Mouse (Mus musculus) liver, postnatal 0 days (tissue): Measurements from ENCODE around the gene Ripply3. TPM values are rescaled to one million over a fixed set of nuclear protein-coding genes. Genes with fewer than 3 reads are reported as not detected.

ENCODE experiments used
- ATAC-seq: fragments of 200-750 bp; cut with Nextera tagmentation; 2 replicates; pipeline ENCODE4 v1.8.0; 2017; ENCODE audit warnings: mild to moderate bottlenecking, moderate library complexity
- DNase-seq: peaks from one replicate; pipeline ENCODE4 v3.0.0-alpha.2; 2016
- H3K27ac ChIP-seq: fragments of 300-500 bp; sonication (generic); 2 replicates; pipeline ENCODE4 v1.5.1; 2014; ENCODE audit warnings: antibody characterized with exemption, moderate library complexity, mild to moderate bottlenecking, low read depth
- H3K27me3 ChIP-seq: fragments of 300-500 bp; sonication (generic); 2 replicates; pipeline ENCODE4 v1.6.1; 2014; ENCODE audit warnings: low read length, control low read depth, mixed read lengths; ENCODE audit not compliant: insufficient read depth
- H3K36me3 ChIP-seq: fragments of 300-500 bp; sonication (generic); replicated peaks from 2 replicates; pipeline ENCODE4 v1.6.1; 2014; ENCODE audit warnings: mild to moderate bottlenecking, control low read depth, low read length, moderate library complexity, mixed read lengths; ENCODE audit not compliant: insufficient read depth
- H3K4me1 ChIP-seq: fragments of 300-500 bp; sonication (generic); 2 replicates; pipeline ENCODE4 v1.6.1; 2014; ENCODE audit warnings: antibody characterized with exemption, mild to moderate bottlenecking, control low read depth; ENCODE audit not compliant: insufficient read depth
- H3K4me2 ChIP-seq: fragments of 300-500 bp; sonication (generic); 2 replicates; pipeline ENCODE4 v1.6.1; 2014; ENCODE audit warnings: low read depth, mild to moderate bottlenecking, low read length, moderate library complexity, mixed read lengths
- H3K4me3 ChIP-seq: fragments of 300-500 bp; sonication (generic); 2 replicates; pipeline ENCODE4 v1.5.1; 2014; ENCODE audit warnings: low read depth, low read length
- H3K9ac ChIP-seq: fragments of 300-500 bp; sonication (generic); replicated peaks from 2 replicates; pipeline ENCODE4 v1.6.1; 2014; ENCODE audit warnings: mild to moderate bottlenecking, moderate library complexity
- H3K9me3 ChIP-seq: fragments of 300-500 bp; sonication (generic); 2 replicates; pipeline ENCODE4 v1.6.1; 2016; ENCODE audit warnings: mild to moderate bottlenecking, control low read depth, low read length, mixed read lengths
- CTCF ChIP-seq: sonication (generic); IDR thresholded peaks from 2 replicates; pipeline ENCODE4 v1.5.1; 2016; ENCODE audit warnings: antibody characterized with exemption, low read depth
- EP300 ChIP-seq: IDR thresholded peaks from 2 replicates; pipeline ENCODE4 v1.6.1; 2016; ENCODE audit warnings: antibody characterized with exemption, low read depth, mild to moderate bottlenecking
- WGBS: fragments of 180-500 bp; shearing (Covaris S2); extraction: QIAGEN DNeasy Blood & Tissue Kit; methylation state at CpG from one replicate; pipeline ENCODE4 v1.1.7; 2014; ENCODE audit not compliant: insufficient replicate concordance; 5-methylcytosine and 5-hydroxymethylcytosine counted together
- polyA plus RNA-seq: library from polyadenylated mRNA; unstranded; fragments of >200 nt; fragmentation: Nextera tagmentation; extraction: Ambion mirVana; gene quantifications from 2 replicates; pipeline ENCODE4 v1.2.1, GENCODE M21; 2015

The Ripply3 gene
- polyA plus RNA-seq, 1 experiment from 2014 or later, result 1.4 TPM

GRCm38 (mm10) chr16:94371301-94371931, 43.2 kb downstream of the Ripply3 start, which contains the start of gene Pigp:
TSS of gene Pigp (minus strand) at chr16:94371842.
- 0 out of 2 replicates have a peak, but pooled peaks have one; percentile 27 for TF ChIP-seq CTCF
- TF ChIP-seq EP300, result no peak
- Histone ChIP-seq H3K27ac (peak within 1 kb of the TSS; percentile 82), H3K27me3 (no peaks in the 10 kb centered on the region), H3K4me2 (peak within 1 kb of the TSS; percentile 97), H3K36me3 (no peaks in the 10 kb centered on the region), H3K4me3 (peak within 1 kb of the TSS; percentile 76), H3K9ac (peak within 1 kb of the TSS; percentile 76), H3K9me3 (no peaks in the 10 kb centered on the region), H3K4me1 (peaks cover 11% of the 10 kb centered on the region)
- peak; percentile 67 for DNase-seq
- under 1% methylated on average over 40 of the region's 43 CpGs for WGBS
- ATAC-seq, result peak; percentile 65

GRCm38 (mm10) chr16:94379386-94379785, 51.2 kb downstream of the Ripply3 start:
- no peak for TF ChIP-seq CTCF
- TF ChIP-seq EP300, result no peak
- Histone ChIP-seq H3K4me1 (no peaks in the 10 kb centered on the region), H3K4me2 (no peak overlapping the region), H3K4me3 (no peak overlapping the region), H3K36me3 (no peaks in the 10 kb centered on the region), H3K9ac (no peak overlapping the region), H3K9me3 (no peaks in the 10 kb centered on the region), H3K27ac (no peak overlapping the region), H3K27me3 (no peaks in the 10 kb centered on the region)
- DNase-seq (no peak), ATAC-seq (no peak)
- 61% methylated on average over 1 of the region's 1 CpGs for WGBS

DNA sequence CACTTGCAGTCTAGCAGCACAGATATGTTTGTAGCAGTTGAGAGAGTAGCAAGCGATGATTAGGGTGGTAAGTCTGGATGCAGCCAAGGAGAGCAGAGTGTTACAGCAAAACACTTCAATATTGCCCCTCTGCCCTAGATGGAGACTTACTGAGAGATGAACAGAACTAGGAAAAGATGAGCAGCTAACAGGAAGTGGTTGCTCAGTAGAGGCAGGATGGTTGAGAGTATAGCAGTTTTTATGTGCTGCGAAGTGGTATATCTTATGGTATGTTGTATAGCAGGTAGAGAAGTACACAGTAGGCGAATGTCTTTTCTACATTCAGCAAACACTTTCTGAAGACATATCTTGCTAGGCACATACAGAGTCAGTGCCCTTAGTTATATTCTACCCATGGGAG, 55.1 kb downstream of the Ripply3 start:
- H3K4me3 ChIP-seq, result no peak overlapping the region
- 83% methylated on average over 3 of the region's 3 CpGs for WGBS
- H3K36me3 ChIP-seq, result no peaks in the 10 kb centered on the region
- H3K4me1 ChIP-seq, result no peaks in the 10 kb centered on the region
- no peak for ATAC-seq
- H3K4me2 ChIP-seq, result no peak overlapping the region
- no peak for DNase-seq
- no peaks in the 10 kb centered on the region for H3K9me3 ChIP-seq
- H3K9ac ChIP-seq, result no peak overlapping the region
- TF ChIP-seq CTCF (no peak), EP300 (no peak)
- no peak overlapping the region for H3K27ac ChIP-seq
- H3K27me3 ChIP-seq, result no peaks in the 10 kb centered on the region

Other genes starting within 250 kb of the Ripply3 start
- not detected in 2 replicates for gene Sim2, start 243.5 kb upstream of the Ripply3 start, polyA plus RNA-seq
- gene Hlcs, start 14.8 kb upstream of the Ripply3 start, polyA plus RNA-seq, result 2.3 and 2.9 TPM in 2 replicates
- gene Ttc3, start 42.2 kb downstream of the Ripply3 start, polyA plus RNA-seq, result 16.1 and 17.4 TPM in 2 replicates
- gene Pigp, start 43.4 kb downstream of the Ripply3 start, polyA plus RNA-seq, result 84.6 and 95.6 TPM in 2 replicates
- gene Vps26c, start 198.4 kb downstream of the Ripply3 start, polyA plus RNA-seq, result 16.0 and 16.4 TPM in 2 replicates
- gene Dyrk1a, start 241.6 kb downstream of the Ripply3 start, polyA plus RNA-seq, result 3.7 and 3.9 TPM in 2 replicates